Mouse (Mus musculus): Measurements from ENCODE around the gene Txnip. TPM values are rescaled to one million over a fixed set of nuclear protein-coding genes. Genes with fewer than 3 reads are reported as not detected.
A peak's percentile ranks its signal among the peaks of the same experiment; 100 is the strongest.

The Txnip gene
- polyA plus RNA-seq, 1 experiment from 2014 or later: 157 TPM

GRCm38 (mm10) chr3:96553601-96554000 is 4.2 kb upstream of the Txnip start:
- Histone ChIP-seq H3K36me3 (no peaks in the 10 kb centered on the region), H3K4me1 (peaks cover 28% of the 10 kb centered on the region), H3K27me3 (no peaks in the 10 kb centered on the region), H3K4me3 (no peak overlapping the region), H3K9ac (no peak overlapping the region), H3K4me2 (no peak overlapping the region), H3K27ac (no peak overlapping the region), H3K9me3 (no peaks in the 10 kb centered on the region)
- WGBS: 74% methylated on average over 6 of the region's 6 CpGs
- ATAC-seq (ENCODE audit: insufficient number of reproducible peaks, low FRiP score, low TSS enrichment, low read depth): no peak

DNA sequence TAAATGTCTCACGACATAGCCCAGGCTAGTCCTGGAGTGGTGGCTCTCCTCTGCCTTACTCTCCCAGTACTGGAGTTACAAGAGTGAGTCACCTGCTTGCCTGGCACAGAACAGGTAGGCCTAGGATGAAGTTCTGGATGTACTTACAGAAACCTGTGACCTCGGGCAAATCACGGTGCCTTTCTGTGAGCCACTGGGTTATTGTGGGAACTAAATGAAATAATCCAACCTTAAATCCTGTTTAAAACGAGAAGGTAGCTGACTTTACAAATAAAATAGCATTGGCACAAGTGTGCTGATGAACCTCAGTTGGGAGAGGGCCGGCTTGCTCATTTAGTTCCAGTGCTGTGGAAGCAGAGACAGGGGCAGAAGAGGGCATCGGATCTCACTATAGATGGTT is 3.5 kb upstream of the Txnip start:
- no peak for ATAC-seq (ENCODE audit: insufficient number of reproducible peaks, low FRiP score, low TSS enrichment, low read depth)
- H3K27ac ChIP-seq: no peak overlapping the region
- H3K36me3 ChIP-seq: 0 out of 2 replicates have a peak, but pooled peaks cover under 1% of the 10 kb centered on the region
- no peak overlapping the region for H3K4me2 ChIP-seq
- no peak overlapping the region for H3K4me3 ChIP-seq
- H3K9ac ChIP-seq: no peak overlapping the region
- H3K9me3 ChIP-seq: no peaks in the 10 kb centered on the region
- 80% methylated on average over 6 of the region's 6 CpGs for WGBS
- no peaks in the 10 kb centered on the region for H3K27me3 ChIP-seq
- H3K4me1 ChIP-seq: peaks cover 29% of the 10 kb centered on the region

- Histone ChIP-seq H3K9me3 (no peaks in the 10 kb centered on the region), H3K4me2 (no peak overlapping the region), H3K36me3 (peaks cover 9% of the 10 kb centered on the region), H3K9ac (no peak overlapping the region), H3K4me3 (no peak overlapping the region), H3K27me3 (no peaks in the 10 kb centered on the region), H3K27ac (peak overlapping the region; percentile 78), H3K4me1 (peaks cover 38% of the 10 kb centered on the region)
- WGBS: 33% methylated on average over 12 of the region's 12 CpGs
- ATAC-seq (ENCODE audit: insufficient number of reproducible peaks, low FRiP score, low TSS enrichment, low read depth): 0 out of 2 replicates have a peak, but pooled peaks have one; percentile 6
Observed at GRCm38 (mm10) chr3:96555041-96555596, 2.6 kb upstream of the Txnip start.

DNA sequence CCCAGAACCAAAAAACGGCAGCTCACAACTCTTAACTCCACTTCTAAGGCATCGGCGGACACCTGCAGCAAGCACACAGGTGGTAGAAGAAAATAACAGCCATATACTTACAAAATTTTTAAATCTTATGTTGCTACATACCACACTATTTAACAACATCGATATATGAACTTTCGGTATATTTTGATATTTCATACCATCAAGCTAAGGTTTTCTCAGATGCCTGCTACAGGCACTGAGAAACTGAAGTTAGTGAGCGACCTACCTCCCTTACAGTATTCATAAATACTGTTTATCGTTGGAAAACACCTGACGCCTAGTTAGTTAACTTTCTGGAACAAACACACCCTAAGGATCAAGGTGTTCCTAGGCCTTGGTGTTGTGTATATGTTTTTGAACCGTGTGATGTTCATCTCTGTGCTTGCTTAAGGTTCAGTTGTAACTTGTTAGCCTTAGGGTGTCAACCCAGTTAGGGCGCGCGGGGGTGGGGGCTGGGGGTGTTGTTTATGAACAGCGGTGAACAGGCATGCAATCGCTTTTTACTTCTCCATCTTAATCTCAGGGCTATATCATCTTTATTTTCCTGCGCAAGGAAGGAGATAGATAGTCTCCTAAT is 1.6 kb upstream of the Txnip start:
- Histone ChIP-seq H3K27me3 (no peaks in the 10 kb centered on the region), H3K9me3 (no peaks in the 10 kb centered on the region), H3K9ac (no peak overlapping the region), H3K4me1 (peaks cover 48% of the 10 kb centered on the region), H3K27ac (peak overlapping the region; percentile 78; the same call in 1 of the 2 replicates), H3K4me3 (no peak overlapping the region; the same call in 1 of the 2 replicates), H3K36me3 (peaks cover 19% of the 10 kb centered on the region), H3K4me2 (peak overlapping the region; percentile 67)
- WGBS: 69% methylated on average over 15 of the region's 15 CpGs
- no peak for ATAC-seq (ENCODE audit: insufficient number of reproducible peaks, low FRiP score, low TSS enrichment, low read depth)

GRCm38 (mm10) chr3:96556651-96557635 is 814 bp upstream of the Txnip start:
- no peak for ATAC-seq (ENCODE audit: insufficient number of reproducible peaks, low FRiP score, low TSS enrichment, low read depth)
- no peaks in the 10 kb centered on the region for H3K9me3 ChIP-seq
- peaks cover 45% of the 10 kb centered on the region for H3K4me1 ChIP-seq
- H3K9ac ChIP-seq: peak overlapping the region; percentile 47
- H3K36me3 ChIP-seq: peaks cover 23% of the 10 kb centered on the region
- no peaks in the 10 kb centered on the region for H3K27me3 ChIP-seq
- peak overlapping the region; percentile 59 for H3K4me3 ChIP-seq
- peak overlapping the region; percentile 67 for H3K4me2 ChIP-seq
- H3K27ac ChIP-seq: peak overlapping the region; percentile 94
- WGBS: 8% methylated on average over 22 of the region's 22 CpGs

DNA sequence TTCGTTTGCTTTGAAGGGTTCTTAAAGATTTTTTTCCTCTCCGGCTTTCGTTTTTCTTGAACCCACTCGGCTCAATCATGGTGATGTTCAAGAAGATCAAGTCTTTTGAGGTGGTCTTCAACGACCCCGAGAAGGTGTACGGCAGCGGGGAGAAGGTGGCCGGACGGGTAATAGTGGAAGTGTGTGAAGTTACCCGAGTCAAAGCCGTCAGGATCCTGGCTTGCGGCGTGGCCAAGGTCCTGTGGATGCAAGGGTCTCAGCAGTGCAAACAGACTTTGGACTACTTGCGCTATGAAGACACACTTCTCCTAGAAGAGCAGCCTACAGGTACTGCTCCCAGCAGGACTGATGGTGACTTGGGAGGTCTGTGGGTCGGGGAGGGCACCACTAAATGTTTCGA is 402 bp downstream of the Txnip start:
- Histone ChIP-seq H3K9me3 (no peaks in the 10 kb centered on the region), H3K4me2 (peak overlapping the region; percentile 67), H3K4me1 (peaks cover 50% of the 10 kb centered on the region), H3K4me3 (peak overlapping the region; percentile 59), H3K27me3 (no peaks in the 10 kb centered on the region), H3K9ac (peak overlapping the region; percentile 65), H3K27ac (peak overlapping the region; percentile 94), H3K36me3 (peaks cover 23% of the 10 kb centered on the region)
- ATAC-seq (ENCODE audit: insufficient number of reproducible peaks, low FRiP score, low TSS enrichment, low read depth): no peak
- WGBS: under 1% methylated on average over 17 of the region's 17 CpGs

DNA sequence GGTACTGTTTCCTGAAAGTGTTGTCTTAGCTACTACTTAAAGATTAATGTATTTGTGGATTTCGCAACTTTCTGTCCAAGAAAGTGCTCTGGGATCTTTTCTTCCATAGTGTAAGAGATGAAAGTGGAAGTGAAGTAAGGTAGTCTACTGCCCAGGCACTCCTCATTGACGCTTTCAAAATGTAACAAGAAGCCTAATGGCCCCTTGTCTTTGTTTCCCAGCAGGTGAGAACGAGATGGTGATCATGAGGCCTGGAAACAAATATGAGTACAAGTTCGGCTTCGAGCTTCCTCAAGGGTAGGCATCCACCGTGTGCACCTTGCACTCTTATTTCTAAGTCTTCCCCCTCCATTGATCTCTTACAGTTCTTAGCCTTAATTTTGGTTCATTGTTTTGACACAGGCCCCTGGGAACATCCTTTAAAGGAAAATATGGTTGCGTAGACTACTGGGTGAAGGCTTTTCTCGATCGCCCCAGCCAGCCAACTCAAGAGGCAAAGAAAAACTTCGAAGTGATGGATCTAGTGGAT is 975 bp downstream of the Txnip start:
- H3K4me3 ChIP-seq: peak overlapping the region; percentile 59
- H3K4me2 ChIP-seq: peak overlapping the region; percentile 67
- peak overlapping the region; percentile 94 for H3K27ac ChIP-seq
- peaks cover 23% of the 10 kb centered on the region for H3K36me3 ChIP-seq
- no peak for ATAC-seq (ENCODE audit: insufficient number of reproducible peaks, low FRiP score, low TSS enrichment, low read depth)
- 29% methylated on average over 10 of the region's 10 CpGs for WGBS
- H3K27me3 ChIP-seq: no peaks in the 10 kb centered on the region
- H3K9me3 ChIP-seq: no peaks in the 10 kb centered on the region
- peaks cover 50% of the 10 kb centered on the region for H3K4me1 ChIP-seq
- H3K9ac ChIP-seq: peak overlapping the region; percentile 65

GRCm38 (mm10) chr3:96559398-96559910 is 1.7 kb downstream of the Txnip start:
- 74% methylated on average over 12 of the region's 12 CpGs for WGBS
- no peak for ATAC-seq (ENCODE audit: insufficient number of reproducible peaks, low FRiP score, low TSS enrichment, low read depth)
- H3K36me3 ChIP-seq: peaks cover 23% of the 10 kb centered on the region
- H3K4me1 ChIP-seq: peaks cover 58% of the 10 kb centered on the region
- no peaks in the 10 kb centered on the region for H3K27me3 ChIP-seq
- H3K9ac ChIP-seq: peak overlapping the region; percentile 3; the same call in 1 of the 2 replicates
- no peaks in the 10 kb centered on the region for H3K9me3 ChIP-seq
- no peak overlapping the region for H3K27ac ChIP-seq
- H3K4me2 ChIP-seq: peak overlapping the region; percentile 67
- H3K4me3 ChIP-seq: peak overlapping the region; percentile 59

DNA sequence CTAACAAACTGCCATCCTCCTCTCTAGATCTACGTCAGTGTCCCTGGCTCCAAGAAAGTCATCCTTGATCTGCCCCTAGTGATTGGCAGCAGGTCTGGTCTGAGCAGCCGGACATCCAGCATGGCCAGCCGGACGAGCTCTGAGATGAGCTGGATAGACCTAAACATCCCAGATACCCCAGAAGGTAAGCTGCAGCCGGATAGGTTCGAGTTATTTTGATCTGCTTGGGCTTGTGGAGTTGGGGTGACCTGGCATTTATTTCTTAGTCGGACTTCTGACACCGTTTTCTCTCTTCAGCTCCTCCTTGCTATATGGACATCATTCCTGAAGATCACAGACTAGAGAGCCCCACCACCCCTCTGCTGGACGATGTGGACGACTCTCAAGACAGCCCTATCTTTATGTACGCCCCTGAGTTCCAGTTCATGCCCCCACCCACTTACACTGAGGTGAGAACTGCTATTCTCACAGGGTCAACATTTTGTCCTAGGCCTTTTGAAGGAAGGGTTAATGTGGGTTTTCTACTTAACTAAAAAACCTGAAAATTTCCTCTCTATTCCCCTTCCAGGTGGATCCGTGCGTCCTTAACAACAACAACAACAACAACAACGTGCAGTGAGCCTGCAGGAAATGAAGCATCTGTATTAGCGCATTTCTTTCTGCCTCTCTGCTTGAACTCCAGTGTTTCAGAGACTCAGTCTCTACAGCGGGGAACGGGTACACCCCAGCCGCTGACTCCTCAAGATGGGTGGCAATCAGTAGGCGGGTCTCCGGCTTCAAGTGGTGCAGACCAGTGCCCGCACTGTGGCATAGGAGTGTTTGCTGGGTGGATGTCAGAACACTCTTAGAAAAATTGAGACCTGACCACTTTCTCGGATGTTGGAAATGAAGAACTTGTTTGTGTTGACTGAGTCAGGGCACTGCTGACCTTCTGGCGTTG is 2.4 kb downstream of the Txnip start:
- Histone ChIP-seq H3K4me2 (peak overlapping the region; percentile 67), H3K9me3 (no peaks in the 10 kb centered on the region), H3K9ac (peak overlapping the region; percentile 3; the same call in 1 of the 2 replicates), H3K4me1 (peaks cover 57% of the 10 kb centered on the region), H3K36me3 (peaks cover 23% of the 10 kb centered on the region), H3K27me3 (no peaks in the 10 kb centered on the region), H3K27ac (peak overlapping the region; percentile 38; the same call in 1 of the 2 replicates), H3K4me3 (peak overlapping the region; percentile 59)
- 81% methylated on average over 23 of the region's 23 CpGs for WGBS
- no peak for ATAC-seq (ENCODE audit: insufficient number of reproducible peaks, low FRiP score, low TSS enrichment, low read depth)

DNA sequence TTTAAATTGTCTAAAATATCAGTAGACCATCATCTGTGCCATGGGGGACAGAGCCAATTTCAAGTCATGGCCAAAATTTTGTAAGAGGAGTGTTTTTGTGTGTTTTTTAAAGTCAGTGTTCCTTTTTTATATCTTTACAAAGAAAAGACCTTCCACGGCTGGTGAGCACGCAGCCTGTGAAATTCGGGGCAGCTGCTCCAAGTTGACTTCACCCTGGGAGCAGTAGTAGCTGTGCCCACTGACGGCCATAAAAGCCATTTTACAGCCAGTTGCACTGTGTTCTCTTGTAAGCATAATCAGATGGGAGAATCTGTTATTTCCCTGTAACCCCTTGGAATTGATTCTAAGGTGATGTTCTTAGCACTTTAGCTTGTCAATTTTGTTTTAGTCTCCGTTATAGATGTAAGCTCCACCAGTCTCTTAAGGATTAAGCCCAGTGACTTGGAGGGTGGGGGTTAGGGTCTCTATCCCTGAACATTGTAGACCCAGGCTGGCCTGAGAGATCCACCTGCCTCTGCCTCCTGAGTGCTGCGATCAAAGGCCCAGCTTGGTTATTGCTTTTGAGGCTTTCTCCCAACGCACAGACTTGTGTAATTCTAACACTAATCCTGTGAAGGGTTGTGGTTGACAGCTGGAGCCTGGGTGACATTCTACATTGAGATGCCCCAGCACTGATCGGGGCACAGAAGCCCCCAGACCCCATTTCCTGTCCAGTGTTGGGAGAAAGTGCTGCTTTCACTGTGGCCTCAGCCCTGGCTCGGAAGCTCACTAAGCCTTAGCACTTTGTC is 3.3 kb downstream of the Txnip start:
- H3K36me3 ChIP-seq: peaks cover 23% of the 10 kb centered on the region
- H3K4me1 ChIP-seq: peaks cover 49% of the 10 kb centered on the region
- no peaks in the 10 kb centered on the region for H3K9me3 ChIP-seq
- H3K4me3 ChIP-seq: peak overlapping the region; percentile 59
- no peak for ATAC-seq (ENCODE audit: insufficient number of reproducible peaks, low FRiP score, low TSS enrichment, low read depth)
- H3K27me3 ChIP-seq: no peaks in the 10 kb centered on the region
- H3K27ac ChIP-seq: peak overlapping the region; percentile 57
- 73% methylated on average over 9 of the region's 9 CpGs for WGBS
- no peak overlapping the region for H3K9ac ChIP-seq
- H3K4me2 ChIP-seq: peak overlapping the region; percentile 67
